In the genomic region with DNA sequence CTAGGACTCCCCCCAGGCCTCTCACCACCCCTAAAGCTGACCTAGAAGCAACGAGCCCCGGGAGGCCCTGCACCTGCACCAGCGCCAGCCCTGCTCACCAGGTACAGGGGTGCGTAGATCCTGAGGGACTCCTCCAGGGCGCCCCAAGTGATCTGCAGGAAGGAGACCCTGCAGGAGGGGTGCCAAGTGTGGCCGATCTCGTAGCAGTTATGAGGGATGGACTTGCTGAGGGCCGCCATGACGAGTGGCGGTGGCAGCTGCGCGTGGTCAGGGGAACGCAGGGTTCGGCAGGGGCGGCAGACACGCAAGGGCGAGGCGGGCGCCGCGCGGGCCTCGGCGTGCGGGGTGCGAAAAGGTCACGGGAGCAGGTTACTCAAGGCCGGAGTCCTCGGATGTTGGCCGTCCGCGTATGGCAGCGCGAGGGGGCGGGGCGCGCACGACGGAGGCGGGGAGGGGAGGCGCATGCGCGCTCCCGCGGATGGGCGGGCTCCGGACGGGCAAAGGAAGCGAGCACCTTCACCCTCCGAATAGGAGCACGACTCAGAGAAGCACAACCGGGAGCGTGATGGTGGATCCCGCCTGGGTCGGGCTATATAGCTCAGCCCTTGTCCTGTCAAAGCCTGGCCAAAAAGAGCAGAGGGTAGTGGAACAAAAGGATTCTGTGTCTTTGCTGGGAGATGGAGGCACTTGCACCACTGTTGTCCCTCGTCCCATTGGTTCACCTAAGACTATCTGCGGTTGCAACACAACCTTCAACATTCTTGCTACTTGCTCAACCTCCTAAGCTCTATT, we compare ENCODE assay signal across 8 mouse cellular contexts.
A peak's percentile ranks its signal among the peaks of the same experiment; 100 is the strongest.
DNase-seq lines count a peak whose midpoint lies in the region; ATAC-seq lines count a peak whose summit lies in the region.

No protein-coding gene starts in this region.

- no peaks in the 10 kb centered on the region for H3K27me3 ChIP-seq in intestine, embryonic 14.5 days (replicated peaks; ENCODE audit: control insufficient read depth, insufficient read depth, low read length)

- H3K36me3 ChIP-seq in intestine, embryonic 14.5 days (ENCODE audit: control insufficient read depth, insufficient read depth, low read length), result no peaks in the 10 kb centered on the region

- peak overlapping the region; percentile 87 for H3K4me3 ChIP-seq in intestine, embryonic 14.5 days (ENCODE audit: low read depth, low read length)

- intact Hi-C loops in gastrocnemius, postnatal 14 days (cut with DNase I; ENCODE audit: low total_unique reads), result no loop called here
- intact Hi-C loops in left cerebral cortex, postnatal 14 days (cut with DNase I), result loop anchor here (5.0 to 10.0 kb wide), 2 partner anchors 69 to 164 kb away; no protein-coding TSS in a partner anchor

- ATAC-seq in intestine, embryonic 14.5 days (replicated peaks; ENCODE audit: low FRiP score, low TSS enrichment, low read depth), result peak; percentile 94

- DNase-seq in adipocyte (ENCODE audit: low spot score), result peak; percentile 85
- peak; percentile 89 for DNase-seq in embryo, embryonic 10 days (ENCODE audit: low spot score)
- peak; percentile 93 for DNase-seq in gastrocnemius, postnatal 14 days
- DNase-seq in intestine, embryonic 14.5 days (ENCODE audit: low spot score), result peak; percentile 94
- DNase-seq in left cerebral cortex, postnatal 14 days (ENCODE audit: low spot score in 2 of 2), result peak; percentile 90 to 91
- DNase-seq in mesoderm, embryonic 11.5 days (ENCODE audit: low read depth, low spot score), result peak; percentile 88
- DNase-seq in right cerebral cortex, postnatal 36 days (ENCODE audit: low spot score in 2 of 2), result peak; percentile 87 to 88
- DNase-seq in yolk sac, embryonic 10.5 days (ENCODE audit: low spot score), result peak; percentile 91

- H3K9me3 ChIP-seq in intestine, embryonic 14.5 days (ENCODE audit: control insufficient read depth, low read length), result no peaks in the 10 kb centered on the region

- H3K27ac ChIP-seq in intestine, embryonic 14.5 days (ENCODE audit: low read depth), result peak overlapping the region; percentile 7; the same call in 1 of the 2 replicates

- peak overlapping the region; percentile 69 for H3K4me2 ChIP-seq in intestine, embryonic 14.5 days (ENCODE audit: low read length)

- H3K4me1 ChIP-seq in intestine, embryonic 14.5 days (replicated peaks; ENCODE audit: control insufficient read depth, insufficient read depth, low read length), result peaks cover 19% of the 10 kb centered on the region

- peak overlapping the region; percentile 71 for H3K9ac ChIP-seq in intestine, embryonic 14.5 days (ENCODE audit: low read length)

- WGBS in intestine, embryonic 14.5 days, result under 1% methylated on average over 56 of the region's 57 CpGs

Comparison
In these comparisons a context has a peak if more than half of its experiments do, and no peak if none do; other contexts are left out.
1. Peak in every context shown above with its lines: DNase-seq, ATAC-seq, H3K4me3 ChIP-seq and H3K27ac ChIP-seq.